Mouse (Mus musculus): ENCODE measurements around the gene Rfwd3. TPM values are rescaled to one million over a fixed set of nuclear protein-coding genes. Genes with fewer than 3 reads are reported as not detected.
"Not testable (repeated sequence)": the region's sequence is repeated elsewhere in the genome, so short reads cannot be mapped to it uniquely, and the experiment has no call there.

Rfwd3 gene
- total and polyA plus RNA-seq, 2 experiments from 2014 or later, result 11.1 to 19.5 TPM

DNA sequence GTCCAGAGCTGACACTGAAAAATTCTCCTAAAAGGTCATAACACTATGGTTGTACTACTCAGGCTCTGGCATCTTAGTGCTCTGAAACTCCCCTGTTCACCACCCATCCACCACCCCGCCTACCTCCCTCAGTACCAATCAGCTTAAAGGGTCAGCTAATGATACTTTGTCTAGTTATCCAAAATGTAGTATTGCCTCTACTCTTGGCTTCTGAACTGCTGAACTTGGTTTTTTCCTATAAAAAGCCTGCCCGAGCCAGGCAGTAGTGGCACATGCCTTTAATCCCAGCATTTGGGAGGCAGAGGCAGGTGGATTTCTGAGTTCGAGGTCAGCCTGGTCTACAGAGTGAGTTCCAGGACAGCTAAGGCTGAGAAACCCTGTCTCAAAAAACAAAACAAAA, 4.3 kb upstream of the Rfwd3 start:
- WGBS, result 93% methylated on average over 3 of the region's 3 CpGs
- TF ChIP-seq CTCF (IDR thresholded peaks at IDR 0.05; ENCODE audit: low read depth), result no peak
- Histone ChIP-seq H3K9me3 (ENCODE audit: low read length) (no peaks in the 10 kb centered on the region), H3K9ac (no peak overlapping the region), H3K4me1 (ENCODE audit: insufficient read depth) (no peaks in the 10 kb centered on the region), H3K4me2 (ENCODE audit: low read depth) (no peak overlapping the region), H3K4me3 (ENCODE audit: low read depth, low read length) (no peak overlapping the region), H3K27me3 (ENCODE audit: insufficient read depth, low read length) (no peaks in the 10 kb centered on the region), H3K27ac (ENCODE audit: low read depth, low read length) (no peak overlapping the region), H3K36me3 (ENCODE audit: insufficient read depth) (no peaks in the 10 kb centered on the region)
- ATAC-seq, result no peak
- DNase-seq, result no peak

- not testable (repeated sequence) for H3K27me3 ChIP-seq (ENCODE audit: insufficient read depth, low read length); H3K4me1 ChIP-seq (ENCODE audit: insufficient read depth); DNase-seq; H3K27ac ChIP-seq (ENCODE audit: low read depth, low read length); H3K36me3 ChIP-seq (ENCODE audit: insufficient read depth); H3K9ac ChIP-seq; H3K4me2 ChIP-seq (ENCODE audit: low read depth); H3K4me3 ChIP-seq (ENCODE audit: low read depth, low read length); ATAC-seq; H3K9me3 ChIP-seq (ENCODE audit: low read length)
- 80% methylated on average over 5 of the region's 5 CpGs for WGBS
Measured at GRCm38 (mm10) chr8:111303076-111303803, 3.2 kb upstream of the Rfwd3 start.

DNA sequence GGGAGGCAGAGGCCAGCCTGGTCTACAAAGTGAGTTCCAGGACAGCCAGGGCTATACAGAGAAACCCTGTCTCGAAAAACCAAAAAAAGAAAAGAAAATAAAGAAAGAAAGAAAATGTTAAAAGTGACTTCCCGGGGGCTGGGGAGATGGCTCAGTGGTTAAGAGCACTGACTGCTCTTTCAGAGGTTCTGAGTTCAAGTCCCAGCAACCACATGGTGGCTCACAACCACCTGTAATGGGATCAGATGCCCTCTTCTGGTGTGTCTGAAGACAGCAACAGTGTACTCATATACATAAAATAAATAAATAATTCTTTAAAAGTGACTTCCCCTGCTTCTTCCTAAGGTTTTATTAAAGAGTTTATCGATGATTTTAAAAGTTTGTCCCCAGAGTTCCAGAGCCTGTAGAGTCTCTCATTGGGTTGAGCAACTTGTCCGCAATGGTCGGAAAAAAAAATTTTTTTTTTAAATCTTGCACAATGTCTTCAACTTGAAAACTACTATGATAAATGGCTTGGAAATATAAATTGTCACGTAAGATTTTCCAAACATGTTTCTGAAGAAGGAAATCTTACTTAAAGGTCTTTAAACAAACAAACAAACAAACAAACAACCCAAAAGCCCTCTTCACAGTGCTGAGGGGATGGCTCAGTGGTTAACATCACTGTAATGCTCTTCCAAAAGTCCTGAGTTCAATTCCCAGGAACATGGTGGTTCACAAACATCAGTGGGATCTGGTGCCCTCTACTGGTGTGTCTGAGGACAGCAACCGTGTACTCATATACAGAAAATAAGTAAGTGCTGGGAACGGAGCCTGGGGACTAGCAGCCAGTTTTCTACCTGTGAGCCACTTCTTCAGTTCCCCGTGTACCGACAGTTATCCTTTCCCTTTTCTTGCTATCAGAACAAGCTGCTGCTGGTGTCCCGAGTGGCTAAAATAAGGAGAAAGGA, 850 bp upstream of the Rfwd3 start:
- ATAC-seq, result no peak
- WGBS, result 69% methylated on average over 11 of the region's 11 CpGs

DNA sequence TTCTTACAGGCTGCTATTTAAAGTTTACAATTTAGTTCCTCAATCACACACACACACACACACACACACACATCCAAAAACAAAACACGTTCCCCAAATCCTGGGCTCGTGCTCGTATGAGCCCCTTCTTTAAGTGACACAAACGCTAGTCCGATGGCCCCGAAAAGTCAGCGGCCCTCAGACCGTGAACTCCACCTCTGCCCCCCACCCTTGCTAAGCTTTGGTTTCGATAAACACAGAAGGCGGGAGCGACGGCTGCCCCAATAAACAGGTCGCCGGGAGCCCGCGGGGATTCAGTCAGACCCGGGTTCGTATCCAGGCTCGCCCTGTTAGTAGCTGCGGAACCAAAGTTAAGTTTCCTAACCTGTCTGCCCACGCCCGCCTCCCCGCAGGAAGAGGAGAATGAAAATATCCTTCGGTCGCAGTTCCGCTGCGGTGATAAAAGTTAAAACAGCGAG, 630 bp downstream of the Rfwd3 start:
- ATAC-seq, result no peak
- Histone ChIP-seq H3K27ac (ENCODE audit: low read depth, low read length) (no peak overlapping the region), H3K9ac (peak overlapping the region; percentile 70), H3K9me3 (ENCODE audit: low read length) (no peaks in the 10 kb centered on the region), H3K27me3 (ENCODE audit: insufficient read depth, low read length) (no peaks in the 10 kb centered on the region), H3K36me3 (ENCODE audit: insufficient read depth) (no peaks in the 10 kb centered on the region; the same call in 1 of the 2 replicates), H3K4me2 (ENCODE audit: low read depth) (peak overlapping the region; percentile 69), H3K4me1 (ENCODE audit: insufficient read depth) (no peaks in the 10 kb centered on the region), H3K4me3 (ENCODE audit: low read depth, low read length) (peak overlapping the region; percentile 98)
- 0% methylated on average over 28 of the region's 28 CpGs for WGBS
- DNase-seq, result peak; percentile 13
- TF ChIP-seq CTCF (IDR thresholded peaks at IDR 0.05; ENCODE audit: low read depth), result no peak

More for the DNA sequence above, 850 bp upstream of the Rfwd3 start:
- H3K4me2 ChIP-seq (ENCODE audit: low read depth), result no peak overlapping the region
- TF ChIP-seq CTCF (IDR thresholded peaks at IDR 0.05; ENCODE audit: low read depth), result peak; percentile 45
- H3K27me3 ChIP-seq (ENCODE audit: insufficient read depth, low read length), result no peaks in the 10 kb centered on the region
- no peak overlapping the region for H3K27ac ChIP-seq (ENCODE audit: low read depth, low read length)
- H3K9ac ChIP-seq, result no peak overlapping the region
- H3K36me3 ChIP-seq (ENCODE audit: insufficient read depth), result no peaks in the 10 kb centered on the region
- H3K4me1 ChIP-seq (ENCODE audit: insufficient read depth), result no peaks in the 10 kb centered on the region
- peak overlapping the region; percentile 98 for H3K4me3 ChIP-seq (ENCODE audit: low read depth, low read length)
- H3K9me3 ChIP-seq (ENCODE audit: low read length), result no peaks in the 10 kb centered on the region
- DNase-seq, result no peak

DNA sequence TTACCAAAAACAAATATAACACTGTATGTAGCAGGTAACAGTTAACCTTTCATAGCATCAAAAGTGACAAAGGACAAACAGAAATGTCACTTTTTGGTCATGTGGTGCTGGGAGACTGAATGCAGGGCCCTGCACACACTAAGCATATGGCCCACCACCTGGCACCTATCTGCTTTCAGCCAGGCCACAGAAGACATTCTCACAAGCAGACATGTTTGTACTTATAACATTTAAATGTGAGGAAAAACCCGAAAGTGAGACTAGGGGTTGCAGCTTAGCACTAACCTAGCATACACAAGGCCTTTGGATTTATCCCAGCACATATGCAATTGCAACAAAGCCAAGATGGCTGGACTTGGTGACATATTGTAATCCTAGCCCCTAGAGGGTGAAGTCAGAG, 2.0 kb downstream of the Rfwd3 start:
- no peaks in the 10 kb centered on the region for H3K9me3 ChIP-seq (ENCODE audit: low read length)
- H3K27me3 ChIP-seq (ENCODE audit: insufficient read depth, low read length), result no peaks in the 10 kb centered on the region
- H3K4me2 ChIP-seq (ENCODE audit: low read depth), result no peak overlapping the region
- no peak for TF ChIP-seq CTCF (IDR thresholded peaks at IDR 0.05; ENCODE audit: low read depth)
- ATAC-seq (no peak), DNase-seq (no peak)
- WGBS, result 51% methylated on average over 1 of the region's 1 CpGs
- H3K4me1 ChIP-seq (ENCODE audit: insufficient read depth), result no peaks in the 10 kb centered on the region
- peaks cover 5% of the 10 kb centered on the region; the same call in 1 of the 2 replicates for H3K36me3 ChIP-seq (ENCODE audit: insufficient read depth)
- H3K27ac ChIP-seq (ENCODE audit: low read depth, low read length), result no peak overlapping the region
- H3K4me3 ChIP-seq (ENCODE audit: low read depth, low read length), result no peak overlapping the region
- no peak overlapping the region for H3K9ac ChIP-seq

GRCm38 (mm10) chr8:111291733-111292132, 8.3 kb downstream of the Rfwd3 start:
- Histone ChIP-seq H3K27me3 (ENCODE audit: insufficient read depth, low read length) (no peaks in the 10 kb centered on the region), H3K36me3 (ENCODE audit: insufficient read depth) (peaks cover 29% of the 10 kb centered on the region), H3K4me1 (ENCODE audit: insufficient read depth) (no peaks in the 10 kb centered on the region), H3K4me3 (ENCODE audit: low read depth, low read length) (no peak overlapping the region), H3K27ac (ENCODE audit: low read depth, low read length) (no peak overlapping the region), H3K9ac (no peak overlapping the region), H3K9me3 (ENCODE audit: low read length) (no peaks in the 10 kb centered on the region), H3K4me2 (ENCODE audit: low read depth) (no peak overlapping the region)
- TF ChIP-seq CTCF (IDR thresholded peaks at IDR 0.05; ENCODE audit: low read depth), result no peak
- no peak for ATAC-seq
- 98% methylated on average over 7 of the region's 7 CpGs for WGBS
- no peak for DNase-seq

- H3K4me1 ChIP-seq (ENCODE audit: insufficient read depth), result no peaks in the 10 kb centered on the region
- H3K9ac ChIP-seq, result no peak overlapping the region
- DNase-seq, result no peak
- no peak overlapping the region for H3K27ac ChIP-seq (ENCODE audit: low read depth, low read length)
- ATAC-seq, result no peak
- H3K4me3 ChIP-seq (ENCODE audit: low read depth, low read length), result no peak overlapping the region
- no peaks in the 10 kb centered on the region for H3K9me3 ChIP-seq (ENCODE audit: low read length)
- no peaks in the 10 kb centered on the region for H3K27me3 ChIP-seq (ENCODE audit: insufficient read depth, low read length)
- peaks cover 40% of the 10 kb centered on the region for H3K36me3 ChIP-seq (ENCODE audit: insufficient read depth)
- WGBS, result 97% methylated on average over 7 of the region's 7 CpGs
- H3K4me2 ChIP-seq (ENCODE audit: low read depth), result no peak overlapping the region
- TF ChIP-seq CTCF (IDR thresholded peaks at IDR 0.05; ENCODE audit: low read depth), result no peak
Measured at GRCm38 (mm10) chr8:111290586-111290985, 9.4 kb downstream of the Rfwd3 start.

Measured in forebrain, postnatal 0 days (tissue).